Mouse (Mus musculus) limb, embryonic 12.5 days (tissue): ENCODE measurements at regions not wholly inside any gene's neighbourhood (a gene's known extent, or its start where the extent isn't known, plus 50 kb on each side); places are given as distances from the start of the nearest gene placed in this dataset.

Source experiments
- ATAC-seq: fragments of 200-750 bp; cut with Nextera tagmentation; 2 replicates; pipeline ENCODE4 v1.8.0; 2017; ENCODE audit warnings: low read depth, moderate TSS enrichment; ENCODE audit not compliant: insufficient number of reproducible peaks, insufficient read depth, low FRiP score, low TSS enrichment
- H3K27ac ChIP-seq: fragments of 300-500 bp; sonication (generic); 2 replicates; pipeline ENCODE4 v1.5.1; 2016; ENCODE audit warnings: mild to moderate bottlenecking, moderate library complexity
- H3K27me3 ChIP-seq: fragments of 300-500 bp; sonication (generic); 2 replicates; pipeline ENCODE4 v1.6.1; 2016; ENCODE audit warnings: mild to moderate bottlenecking, moderate library complexity
- H3K36me3 ChIP-seq: fragments of 300-500 bp; sonication (generic); 2 replicates; pipeline ENCODE4 v1.6.1; 2016; ENCODE audit warnings: mild to moderate bottlenecking, moderate library complexity
- H3K4me1 ChIP-seq: fragments of 300-500 bp; sonication (generic); replicated peaks from 2 replicates; pipeline ENCODE4 v1.6.1; 2016
- H3K4me2 ChIP-seq: fragments of 300-500 bp; sonication (generic); 2 replicates; pipeline ENCODE4 v1.6.1; 2016; ENCODE audit warnings: mild to moderate bottlenecking, moderate library complexity
- H3K4me3 ChIP-seq: fragments of 300-500 bp; sonication (generic); replicated peaks from 2 replicates; pipeline ENCODE4 v1.5.1; 2016; ENCODE audit warnings: mild to moderate bottlenecking
- H3K9ac ChIP-seq: fragments of 300-500 bp; sonication (generic); replicated peaks from 2 replicates; pipeline ENCODE4 v1.6.1; 2016; ENCODE audit warnings: mild to moderate bottlenecking, moderate library complexity
- H3K9me3 ChIP-seq: fragments of 300-500 bp; sonication (generic); 2 replicates; pipeline ENCODE4 v1.6.1; 2016; ENCODE audit warnings: mild to moderate bottlenecking, moderate library complexity
- WGBS: fragments of 180-500 bp; shearing (Covaris S2); methylation state at CpG from one replicate; pipeline ENCODE4 v1.1.7; 2016; 5-methylcytosine and 5-hydroxymethylcytosine counted together

DNA sequence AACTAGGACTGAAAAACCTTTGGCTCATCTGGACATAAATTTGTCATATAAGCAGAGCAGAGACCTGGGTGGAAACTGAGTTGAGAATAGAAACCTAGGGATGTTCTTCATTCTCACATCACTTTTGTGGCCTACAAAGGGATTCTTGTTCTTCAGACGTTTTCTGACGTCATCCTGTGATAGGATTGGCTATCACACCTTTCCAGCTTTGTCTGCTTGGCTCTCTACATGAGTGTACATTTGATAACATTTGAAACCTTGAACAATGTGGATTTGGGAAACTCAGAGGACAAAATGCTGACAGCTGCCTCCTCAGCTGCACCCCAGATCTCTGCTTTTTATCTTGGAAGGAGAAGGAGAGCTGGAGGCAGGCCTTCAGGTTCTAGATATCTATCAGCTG, 589.7 kb upstream of the Fam160b2 start:
- H3K27ac ChIP-seq: no peak overlapping the region
- H3K4me2 ChIP-seq: no peak overlapping the region
- H3K9ac ChIP-seq: no peak overlapping the region
- H3K36me3 ChIP-seq: no peaks in the 10 kb centered on the region
- H3K9me3 ChIP-seq: no peaks in the 10 kb centered on the region
- no peaks in the 10 kb centered on the region for H3K4me1 ChIP-seq
- ATAC-seq: no peak
- no peaks in the 10 kb centered on the region for H3K27me3 ChIP-seq
- H3K4me3 ChIP-seq: no peak overlapping the region
- WGBS: 78% methylated on average over 2 of the region's 2 CpGs

DNA sequence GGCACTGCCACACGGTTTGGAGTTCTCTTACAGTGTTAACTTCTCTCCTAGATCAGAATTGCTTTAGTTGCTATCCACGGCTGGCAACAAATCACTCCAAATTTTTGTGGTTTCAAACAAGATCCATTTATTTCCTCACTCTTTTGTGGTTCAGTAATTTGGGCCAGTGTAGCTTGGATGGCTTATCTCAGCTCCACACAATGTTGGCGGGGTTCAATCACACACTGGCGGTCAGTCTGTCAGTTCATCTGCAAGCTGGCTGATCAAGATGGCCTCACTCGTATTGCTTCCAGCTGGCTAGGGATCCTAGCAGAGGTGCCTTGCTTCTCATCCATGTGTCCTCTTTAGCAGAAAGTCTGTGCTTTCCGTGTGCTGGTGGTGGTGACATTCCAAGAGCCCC, 577.7 kb upstream of the Fam160b2 start:
- Histone ChIP-seq H3K27ac (no peak overlapping the region), H3K4me1 (no peaks in the 10 kb centered on the region), H3K36me3 (no peaks in the 10 kb centered on the region), H3K4me2 (no peak overlapping the region), H3K9ac (no peak overlapping the region), H3K27me3 (0 out of 2 replicates have a peak, but pooled peaks cover 2% of the 10 kb centered on the region), H3K4me3 (no peak overlapping the region), H3K9me3 (no peaks in the 10 kb centered on the region)
- no peak for ATAC-seq
- 85% methylated on average over 6 of the region's 6 CpGs for WGBS

DNA sequence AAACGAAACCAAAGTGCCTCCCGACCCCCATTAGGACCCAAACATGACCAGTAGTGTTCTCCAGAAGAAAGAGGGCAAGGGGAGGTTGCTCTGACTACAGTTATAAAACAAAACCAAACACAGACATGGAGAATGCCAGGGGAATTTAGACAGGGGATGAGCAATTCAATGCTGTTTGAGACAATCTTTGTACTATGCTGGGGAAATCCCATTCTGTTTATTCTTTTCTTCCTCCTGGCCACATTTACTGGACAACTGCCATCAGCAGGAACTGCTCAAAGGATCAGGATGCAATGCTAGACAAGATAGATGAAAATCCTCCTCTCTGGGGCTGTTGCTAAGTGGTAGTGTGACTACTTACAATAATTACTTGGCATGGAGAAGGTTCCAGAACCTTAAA, 574.5 kb upstream of the Fam160b2 start:
- H3K4me1 ChIP-seq: no peaks in the 10 kb centered on the region
- H3K36me3 ChIP-seq: no peaks in the 10 kb centered on the region
- ATAC-seq: no peak
- 63% methylated on average over 2 of the region's 2 CpGs for WGBS
- no peak overlapping the region for H3K9ac ChIP-seq
- no peak overlapping the region for H3K4me3 ChIP-seq
- 0 out of 2 replicates have a peak, but pooled peaks cover 2% of the 10 kb centered on the region for H3K27me3 ChIP-seq
- no peaks in the 10 kb centered on the region for H3K9me3 ChIP-seq
- no peak overlapping the region for H3K27ac ChIP-seq
- no peak overlapping the region for H3K4me2 ChIP-seq

DNA sequence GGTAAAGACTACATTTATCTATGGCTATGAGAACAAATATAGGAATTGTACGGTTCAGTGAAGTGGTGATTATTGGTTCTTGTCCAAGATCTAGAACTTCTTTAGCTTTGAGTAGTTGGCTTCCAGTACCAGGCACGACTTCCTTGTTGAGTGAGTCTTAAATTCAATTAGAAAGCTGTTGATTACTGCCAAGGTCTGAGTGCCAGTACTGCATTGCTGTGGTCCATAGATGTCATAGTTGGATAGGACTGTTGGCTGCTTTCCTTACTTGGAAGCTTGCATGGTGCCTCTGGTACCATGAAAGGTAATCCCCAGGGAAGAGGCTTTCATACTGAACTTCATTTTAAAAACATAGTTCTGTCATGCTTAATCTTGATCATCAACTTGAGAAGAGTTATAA, 559.9 kb upstream of the Fam160b2 start:
- Histone ChIP-seq H3K9ac (no peak overlapping the region), H3K27me3 (no peaks in the 10 kb centered on the region), H3K9me3 (no peaks in the 10 kb centered on the region), H3K4me3 (no peak overlapping the region), H3K4me2 (no peak overlapping the region), H3K4me1 (no peaks in the 10 kb centered on the region), H3K36me3 (no peaks in the 10 kb centered on the region), H3K27ac (no peak overlapping the region)
- ATAC-seq: no peak
- WGBS: 85% methylated on average over 2 of the region's 2 CpGs

DNA sequence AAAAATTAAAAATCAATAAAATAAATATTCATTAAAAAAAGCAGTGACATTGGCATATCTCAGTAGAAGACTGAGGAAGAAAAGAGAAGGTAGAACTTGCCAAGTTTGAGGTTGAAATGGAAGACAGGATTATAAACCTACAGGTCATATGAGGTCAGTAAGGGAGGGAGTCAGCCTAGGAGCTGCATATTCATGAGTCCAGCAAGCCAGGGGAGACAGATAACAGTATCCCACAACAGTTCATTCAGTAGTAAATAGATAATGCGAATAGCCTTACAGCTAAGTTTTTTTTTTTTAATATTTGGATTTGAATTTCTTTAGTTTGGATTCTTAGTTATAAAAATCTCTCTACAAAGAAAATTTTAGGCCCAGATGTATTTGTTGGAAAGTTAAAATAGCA, 542.8 kb upstream of the Fam160b2 start:
- WGBS: 85% methylated on average over 1 of the region's 1 CpGs
- H3K9me3 ChIP-seq: peaks cover 4% of the 10 kb centered on the region; the same call in 1 of the 2 replicates
- no peak overlapping the region for H3K27ac ChIP-seq
- no peaks in the 10 kb centered on the region for H3K27me3 ChIP-seq
- no peaks in the 10 kb centered on the region for H3K36me3 ChIP-seq
- no peak overlapping the region for H3K4me2 ChIP-seq
- H3K9ac ChIP-seq: no peak overlapping the region
- no peaks in the 10 kb centered on the region for H3K4me1 ChIP-seq
- no peak overlapping the region for H3K4me3 ChIP-seq
- no peak for ATAC-seq

DNA sequence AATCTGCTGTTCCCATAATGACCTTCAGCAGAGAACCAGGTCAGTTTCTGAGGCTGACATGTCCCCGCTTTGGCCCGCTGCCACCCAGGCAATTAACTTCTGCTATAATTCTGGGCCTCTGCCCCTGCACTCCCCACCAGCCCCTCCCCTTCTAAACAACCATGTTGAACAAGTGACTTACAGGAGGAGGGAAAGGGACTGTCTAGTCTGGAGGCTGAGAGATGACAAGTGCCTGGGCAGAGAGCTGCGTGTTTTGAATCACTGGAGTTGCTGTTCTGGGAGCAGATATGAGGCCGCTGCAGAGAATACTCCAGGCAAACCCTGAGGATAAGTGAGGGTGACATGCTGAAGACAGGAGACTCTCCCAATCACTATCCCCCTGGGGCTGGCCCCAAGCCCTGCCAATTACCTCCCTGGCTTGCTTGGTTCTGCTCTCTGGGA, 530.2 kb upstream of the Fam160b2 start:
- no peak for ATAC-seq
- H3K36me3 ChIP-seq: no peaks in the 10 kb centered on the region
- H3K4me2 ChIP-seq: no peak overlapping the region
- no peaks in the 10 kb centered on the region for H3K27me3 ChIP-seq
- no peak overlapping the region for H3K9ac ChIP-seq
- H3K9me3 ChIP-seq: no peaks in the 10 kb centered on the region
- H3K4me3 ChIP-seq: no peak overlapping the region
- H3K4me1 ChIP-seq: no peaks in the 10 kb centered on the region
- 73% methylated on average over 4 of the region's 4 CpGs for WGBS
- no peak overlapping the region for H3K27ac ChIP-seq

DNA sequence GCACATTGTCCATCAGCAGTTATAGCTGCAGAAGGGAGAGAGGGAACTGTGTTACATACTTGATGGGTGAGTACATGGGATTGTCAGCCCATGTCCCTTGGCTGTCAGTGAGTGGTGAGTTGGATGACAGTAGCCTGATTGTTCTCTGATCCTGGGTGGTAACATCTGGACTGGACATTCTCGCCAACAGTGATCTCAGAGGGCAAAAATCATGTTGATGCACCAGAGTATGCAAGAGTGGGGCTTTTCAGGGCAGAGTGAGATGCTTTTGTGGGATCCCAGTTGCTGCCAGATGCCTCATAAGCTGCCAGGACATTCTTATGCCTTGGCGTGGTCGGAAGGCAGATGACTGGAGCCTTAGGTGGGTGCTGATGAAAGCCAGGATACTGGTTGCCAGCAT, 528.9 kb upstream of the Fam160b2 start:
- H3K4me2 ChIP-seq: no peak overlapping the region
- H3K27ac ChIP-seq: no peak overlapping the region
- H3K9ac ChIP-seq: no peak overlapping the region
- no peaks in the 10 kb centered on the region for H3K4me1 ChIP-seq
- 84% methylated on average over 3 of the region's 3 CpGs for WGBS
- no peaks in the 10 kb centered on the region for H3K36me3 ChIP-seq
- no peak overlapping the region for H3K4me3 ChIP-seq
- no peak for ATAC-seq
- no peaks in the 10 kb centered on the region for H3K9me3 ChIP-seq
- H3K27me3 ChIP-seq: no peaks in the 10 kb centered on the region

DNA sequence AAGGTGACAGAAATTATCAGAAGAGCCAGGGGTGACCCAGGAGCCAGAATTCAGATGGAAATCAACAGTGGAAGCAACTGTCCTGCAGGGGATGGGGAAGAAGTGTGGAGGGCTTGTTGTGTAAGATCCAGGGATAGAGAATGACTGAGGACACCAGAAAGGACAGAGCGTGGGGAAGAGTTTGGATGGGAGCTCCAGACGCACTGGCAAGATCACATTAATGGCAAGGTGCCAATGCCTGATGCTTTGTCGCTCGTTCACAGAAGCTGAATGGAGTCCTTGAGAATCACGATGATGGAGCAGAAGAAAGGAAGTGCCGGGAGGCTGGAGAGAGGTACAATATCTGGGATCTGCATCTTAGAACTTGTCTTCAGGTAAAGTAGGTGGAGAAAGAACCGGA, 519.0 kb upstream of the Fam160b2 start:
- Histone ChIP-seq H3K4me2 (no peak overlapping the region), H3K36me3 (no peaks in the 10 kb centered on the region), H3K4me3 (no peak overlapping the region), H3K27me3 (peaks cover 3% of the 10 kb centered on the region; the same call in 1 of the 2 replicates), H3K9me3 (no peaks in the 10 kb centered on the region), H3K4me1 (no peaks in the 10 kb centered on the region), H3K27ac (no peak overlapping the region), H3K9ac (no peak overlapping the region)
- ATAC-seq: no peak
- 91% methylated on average over 7 of the region's 7 CpGs for WGBS

DNA sequence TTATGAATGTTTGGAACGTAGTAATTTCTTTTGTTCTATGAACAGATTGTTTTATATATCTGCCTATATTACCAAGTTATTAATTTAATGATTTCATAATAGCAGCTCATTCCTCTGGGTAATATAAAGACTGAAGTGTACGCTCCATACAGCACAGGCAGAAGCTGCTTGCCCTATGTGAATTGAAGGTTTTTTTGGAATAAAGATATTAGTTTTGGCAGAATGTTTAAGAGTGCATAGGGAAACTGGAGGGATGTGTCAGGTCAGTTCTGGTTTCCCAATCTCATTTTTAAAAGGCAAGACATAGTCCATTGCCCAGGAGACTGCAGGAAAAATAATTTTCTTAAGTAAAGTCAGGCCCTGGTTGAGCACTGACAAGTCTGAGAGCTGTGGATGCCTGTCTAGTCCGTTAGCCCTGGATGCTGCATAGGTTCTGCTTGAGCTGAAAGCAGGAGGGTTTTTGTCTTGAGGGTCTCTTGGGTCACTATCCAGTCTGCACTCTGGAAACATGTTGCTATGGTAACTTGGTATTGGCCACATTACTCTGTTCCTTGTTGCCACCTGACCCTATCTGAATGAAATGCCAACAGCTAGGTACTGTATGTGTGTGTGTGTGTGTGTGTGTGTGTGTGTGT, 516.3 kb upstream of the Fam160b2 start:
- no peak overlapping the region for H3K9ac ChIP-seq
- ATAC-seq: no peak
- no peak overlapping the region for H3K4me2 ChIP-seq
- H3K27ac ChIP-seq: no peak overlapping the region
- H3K9me3 ChIP-seq: no peaks in the 10 kb centered on the region
- peaks cover 3% of the 10 kb centered on the region; the same call in 1 of the 2 replicates for H3K27me3 ChIP-seq
- no peaks in the 10 kb centered on the region for H3K36me3 ChIP-seq
- H3K4me3 ChIP-seq: no peak overlapping the region
- WGBS: 77% methylated on average over 3 of the region's 3 CpGs
- H3K4me1 ChIP-seq: no peaks in the 10 kb centered on the region

DNA sequence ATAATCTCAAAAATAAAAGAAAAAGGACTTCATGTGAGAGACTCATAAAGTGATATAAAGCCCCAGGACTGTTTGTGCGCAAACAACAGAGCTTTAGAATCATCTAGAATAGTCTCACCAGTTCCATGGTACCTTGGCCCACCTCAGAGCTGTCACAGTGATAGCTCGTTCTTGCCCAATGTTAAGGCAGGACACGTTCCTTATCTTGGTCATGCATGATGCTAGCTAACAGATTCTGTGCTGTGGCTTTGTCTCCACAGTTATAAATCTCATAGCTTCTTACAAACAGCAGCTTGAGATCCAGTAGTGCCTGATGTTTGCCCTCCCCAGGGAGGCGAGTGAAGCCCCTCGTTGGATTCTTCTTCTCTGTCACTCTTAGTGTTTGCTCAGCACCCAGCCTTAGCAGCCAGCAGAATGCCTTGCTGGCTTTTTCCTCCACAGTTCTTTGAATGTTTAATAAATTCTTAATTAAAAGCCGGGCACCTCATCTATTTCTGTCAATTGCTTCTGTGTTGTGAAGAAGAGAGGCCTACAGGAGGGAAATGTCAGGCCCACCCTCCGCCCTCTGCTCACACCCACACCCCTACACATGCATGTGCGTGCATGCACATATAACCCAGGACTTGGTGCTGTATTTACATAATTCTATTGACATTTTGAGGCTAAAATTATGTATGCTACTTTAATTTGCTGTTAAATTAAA, 515.6 kb upstream of the Fam160b2 start:
- no peak overlapping the region for H3K4me2 ChIP-seq
- no peak for ATAC-seq
- WGBS: 86% methylated on average over 8 of the region's 8 CpGs
- peaks cover 3% of the 10 kb centered on the region; the same call in 1 of the 2 replicates for H3K27me3 ChIP-seq
- no peaks in the 10 kb centered on the region for H3K4me1 ChIP-seq
- no peaks in the 10 kb centered on the region for H3K9me3 ChIP-seq
- H3K9ac ChIP-seq: no peak overlapping the region
- no peak overlapping the region for H3K4me3 ChIP-seq
- H3K36me3 ChIP-seq: no peaks in the 10 kb centered on the region
- H3K27ac ChIP-seq: no peak overlapping the region

DNA sequence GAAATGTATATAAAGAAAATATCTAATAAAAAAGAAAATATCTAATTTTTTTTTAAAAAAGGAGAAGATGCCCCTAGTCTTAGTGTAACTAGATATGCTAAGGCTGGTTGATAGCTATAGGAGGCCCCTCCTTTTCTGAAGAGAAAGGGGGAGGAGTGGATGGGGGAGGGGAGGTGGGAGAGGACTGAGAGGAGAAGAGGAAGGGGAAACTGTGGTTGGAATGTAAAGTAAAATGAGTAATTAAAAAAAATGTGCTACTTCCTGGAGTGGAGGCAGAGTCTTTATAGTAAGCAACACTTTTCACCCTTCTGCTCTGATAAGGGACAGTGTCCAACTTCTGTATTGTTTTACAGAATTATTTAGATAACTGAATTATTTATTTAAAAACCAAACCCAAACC, 513.6 kb upstream of the Fam160b2 start:
- Histone ChIP-seq H3K4me2 (no peak overlapping the region), H3K4me3 (no peak overlapping the region), H3K36me3 (no peaks in the 10 kb centered on the region), H3K4me1 (no peaks in the 10 kb centered on the region), H3K27ac (no peak overlapping the region), H3K9me3 (no peaks in the 10 kb centered on the region), H3K27me3 (no peaks in the 10 kb centered on the region), H3K9ac (no peak overlapping the region)
- no peak for ATAC-seq

DNA sequence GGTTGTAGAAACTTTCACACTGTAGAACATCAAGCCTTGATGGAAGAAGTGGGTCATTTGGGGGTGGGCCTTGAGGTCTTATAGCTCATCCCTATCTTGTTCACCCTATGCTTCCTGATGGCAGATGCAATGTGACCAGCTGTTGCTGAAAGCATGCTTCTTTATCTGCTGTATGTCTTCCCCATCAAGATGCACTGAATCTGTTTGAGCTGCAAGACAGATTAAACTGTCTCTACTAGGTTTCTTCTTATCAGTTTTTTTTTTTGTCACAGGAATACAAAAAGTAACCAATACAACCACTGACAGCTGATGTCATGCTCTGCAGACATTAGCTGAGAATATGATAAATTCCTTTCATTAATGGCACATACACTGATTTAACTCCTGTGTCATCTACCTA, 505.0 kb upstream of the Fam160b2 start:
- H3K36me3 ChIP-seq: no peaks in the 10 kb centered on the region
- no peak overlapping the region for H3K4me3 ChIP-seq
- no peaks in the 10 kb centered on the region for H3K4me1 ChIP-seq
- H3K9me3 ChIP-seq: no peaks in the 10 kb centered on the region
- H3K27me3 ChIP-seq: no peaks in the 10 kb centered on the region
- H3K27ac ChIP-seq: no peak overlapping the region
- H3K4me2 ChIP-seq: no peak overlapping the region
- no peak overlapping the region for H3K9ac ChIP-seq
- ATAC-seq: no peak
